Comparison of ENCODE assay signal across 19 mouse cellular contexts in genomic region chr2:6925505-6925904, GRCm38 (mm10).
A peak's percentile ranks its signal among the peaks of the same experiment; 100 is the strongest.
DNase-seq lines count a peak whose midpoint lies in the region; ATAC-seq and TF ChIP-seq lines count a peak whose summit lies in the region.
"Had no signal": no experiment of that assay in that cellular context is flagged by ENCODE, and none has a peak within 500 bp of the region (broad histone marks: within the 10 kb centered on the region; RNA-seq: fewer than 3 reads in every experiment).

No protein-coding gene starts in this region.

- H3K4me1 ChIP-seq in forebrain, embryonic 14.5 days (ENCODE audit: control insufficient read depth, insufficient read depth, low read length) = 0 out of 2 replicates have a peak, but pooled peaks cover 3% of the 10 kb centered on the region
- H3K4me1 ChIP-seq in forebrain, embryonic 10.5 days = peaks cover 26% of the 10 kb centered on the region
- no peaks in the 10 kb centered on the region for H3K4me1 ChIP-seq in midbrain, embryonic 11.5 days (ENCODE audit: control insufficient read depth, insufficient read depth, low read length)
- H3K4me1 ChIP-seq in midbrain, embryonic 10.5 days = peaks cover 11% of the 10 kb centered on the region; the same call in 1 of the 2 replicates
- peaks cover 6% of the 10 kb centered on the region for H3K4me1 ChIP-seq in forebrain, embryonic 16.5 days (replicated peaks; ENCODE audit: control insufficient read depth, insufficient read depth, low read length)
- H3K4me1 ChIP-seq: heart, embryonic 15.5 days; hindbrain, embryonic 13.5 days had no signal

- no peak overlapping the region for H3K9ac ChIP-seq in forebrain, embryonic 14.5 days (ENCODE audit: low read length)
- no peak overlapping the region for H3K9ac ChIP-seq in midbrain, embryonic 11.5 days (ENCODE audit: low read length)
- H3K9ac ChIP-seq in forebrain, embryonic 16.5 days (replicated peaks; ENCODE audit: low read depth, low read length) = no peak overlapping the region
- H3K9ac ChIP-seq: heart, embryonic 15.5 days; hindbrain, embryonic 13.5 days had no signal

- H3K4me3 ChIP-seq in forebrain, embryonic 14.5 days (ENCODE audit: low read depth, low read length) = no peak overlapping the region
- H3K4me3 ChIP-seq in forebrain, embryonic 10.5 days = no peak overlapping the region
- H3K4me3 ChIP-seq in midbrain, embryonic 11.5 days (ENCODE audit: low read depth, low read length) = no peak overlapping the region
- no peak overlapping the region for H3K4me3 ChIP-seq in midbrain, embryonic 10.5 days
- H3K4me3 ChIP-seq in forebrain, embryonic 16.5 days (replicated peaks; ENCODE audit: low read length) = no peak overlapping the region
- H3K4me3 ChIP-seq: embryonic facial prominence, embryonic 10.5 days; heart, adult 2 months; heart, embryonic 15.5 days; hindbrain, embryonic 13.5 days had no signal

- H3K36me3 ChIP-seq in forebrain, embryonic 14.5 days (ENCODE audit: control insufficient read depth, insufficient read depth, low read length) = no peaks in the 10 kb centered on the region
- H3K36me3 ChIP-seq in forebrain, embryonic 10.5 days (replicated peaks) = no peaks in the 10 kb centered on the region
- no peaks in the 10 kb centered on the region for H3K36me3 ChIP-seq in midbrain, embryonic 11.5 days (ENCODE audit: control insufficient read depth, insufficient read depth, low read length)
- no peaks in the 10 kb centered on the region for H3K36me3 ChIP-seq in midbrain, embryonic 10.5 days
- H3K36me3 ChIP-seq in forebrain, embryonic 16.5 days (ENCODE audit: control insufficient read depth, insufficient read depth) = no peaks in the 10 kb centered on the region
- H3K36me3 ChIP-seq: embryonic facial prominence, embryonic 10.5 days; heart, embryonic 15.5 days; hindbrain, embryonic 13.5 days had no signal

- no peaks in the 10 kb centered on the region for H3K27me3 ChIP-seq in forebrain, embryonic 14.5 days (replicated peaks; ENCODE audit: control insufficient read depth, insufficient read depth, low read length)
- no peaks in the 10 kb centered on the region for H3K27me3 ChIP-seq in forebrain, embryonic 10.5 days (ENCODE audit: poor library complexity, severe bottlenecking)
- no peaks in the 10 kb centered on the region for H3K27me3 ChIP-seq in midbrain, embryonic 11.5 days (ENCODE audit: control insufficient read depth, insufficient read depth, low read length)
- no peaks in the 10 kb centered on the region for H3K27me3 ChIP-seq in midbrain, embryonic 10.5 days (ENCODE audit: low read depth, poor library complexity, severe bottlenecking)
- no peaks in the 10 kb centered on the region for H3K27me3 ChIP-seq in forebrain, embryonic 16.5 days (replicated peaks; ENCODE audit: control insufficient read depth, insufficient read depth, low read length)
- H3K27me3 ChIP-seq: CH12.LX; heart, embryonic 15.5 days; hindbrain, embryonic 13.5 days; Patski had no signal

- ATAC-seq in forebrain, embryonic 14.5 days = peak; percentile 75
- peak; percentile 33; the same call in 1 of the 2 replicates for ATAC-seq in midbrain, embryonic 11.5 days (ENCODE audit: low FRiP score)
- peak; percentile 65 for ATAC-seq in forebrain, embryonic 16.5 days
- ATAC-seq: activated CD4-positive, CD25-positive, alpha-beta regulatory T cell, adult 4 months; Patski had no signal

- no peak overlapping the region for H3K27ac ChIP-seq in forebrain, embryonic 14.5 days (ENCODE audit: low read depth, low read length)
- no peak overlapping the region for H3K27ac ChIP-seq in forebrain, embryonic 10.5 days
- H3K27ac ChIP-seq in midbrain, embryonic 11.5 days (ENCODE audit: low read depth, low read length) = no peak overlapping the region
- H3K27ac ChIP-seq in midbrain, embryonic 10.5 days (replicated peaks) = no peak overlapping the region
- no peak overlapping the region for H3K27ac ChIP-seq in forebrain, embryonic 16.5 days (ENCODE audit: low read length)
- H3K27ac ChIP-seq: embryonic facial prominence, embryonic 10.5 days; heart, adult 2 months; heart, embryonic 15.5 days; hindbrain, embryonic 13.5 days had no signal

- WGBS in forebrain, embryonic 14.5 days = 7% methylated on average over 5 of the region's 5 CpGs
- WGBS in forebrain, embryonic 10.5 days = 51% methylated on average over 5 of the region's 5 CpGs
- 41% methylated on average over 5 of the region's 5 CpGs for WGBS in midbrain, embryonic 11.5 days
- 62% methylated on average over 5 of the region's 5 CpGs for WGBS in midbrain, embryonic 10.5 days
- 11% methylated on average over 5 of the region's 5 CpGs for WGBS in forebrain, embryonic 16.5 days

- no peak overlapping the region for H3K4me2 ChIP-seq in forebrain, embryonic 14.5 days (ENCODE audit: low read length)
- no peak overlapping the region for H3K4me2 ChIP-seq in midbrain, embryonic 11.5 days
- H3K4me2 ChIP-seq in forebrain, embryonic 16.5 days (ENCODE audit: low read length) = no peak overlapping the region
- H3K4me2 ChIP-seq: heart, embryonic 11.5 days; heart, embryonic 15.5 days; hindbrain, embryonic 13.5 days had no signal

- TF ChIP-seq POLR2A in brain, embryonic 14.5 days (IDR thresholded peaks at IDR 0.05; ENCODE audit: borderline replicate concordance, extremely low read depth, insufficient read depth, insufficient read length, poor library complexity, severe bottlenecking) = no peak

- TF ChIP-seq CTCF in brain, embryonic 14.5 days (IDR thresholded peaks at IDR 0.05; ENCODE audit: borderline replicate concordance, extremely low read depth, insufficient read depth, insufficient read length) = no peak

- no peaks in the 10 kb centered on the region for H3K9me3 ChIP-seq in forebrain, embryonic 14.5 days (replicated peaks; ENCODE audit: control insufficient read depth, low read length)
- no peaks in the 10 kb centered on the region for H3K9me3 ChIP-seq in forebrain, embryonic 10.5 days
- H3K9me3 ChIP-seq in midbrain, embryonic 11.5 days (ENCODE audit: control insufficient read depth, low read length) = no peaks in the 10 kb centered on the region
- no peaks in the 10 kb centered on the region for H3K9me3 ChIP-seq in midbrain, embryonic 10.5 days (replicated peaks)
- no peaks in the 10 kb centered on the region for H3K9me3 ChIP-seq in forebrain, embryonic 16.5 days (ENCODE audit: control insufficient read depth, low read length)
- H3K9me3 ChIP-seq: embryonic facial prominence, embryonic 10.5 days; heart, embryonic 15.5 days; hindbrain, embryonic 13.5 days had no signal

- DNase-seq in forebrain, embryonic 14.5 days (ENCODE audit: low spot score) = peak; percentile 74
- DNase-seq in forebrain, embryonic 10.5 days (ENCODE audit: extremely low spot score, low spot score) = no peak
- no peak for DNase-seq in midbrain, embryonic 11.5 days (ENCODE audit: low spot score, missing footprints)
- no peak for DNase-seq in midbrain, embryonic 10.5 days (ENCODE audit: low spot score)
- DNase-seq in brain, embryonic 14.5 days (ENCODE audit: low read depth) = peak; percentile 84
- DNase-seq: adrenal gland, postnatal 14 days; cerebellum, adult 18-20 months; cerebellum, postnatal 10 days; gastrocnemius, postnatal 14 days; heart, adult 2 months; heart, postnatal 14 days had no signal

Comparison
In these comparisons a context has a peak if more than half of its experiments do, and no peak if none do; other contexts are left out.
1. DNase-seq: peak in forebrain, embryonic 14.5 days (single experiment) and brain, embryonic 14.5 days (single experiment); none in forebrain, embryonic 10.5 days (single experiment), midbrain, embryonic 11.5 days (single experiment) and midbrain, embryonic 10.5 days (single experiment).
2. Peak in every context shown above with its lines, with median percentiles within 50 percentile points of each other: ATAC-seq.